Mouse (Mus musculus) adrenal gland, adult 18-20 months (tissue): Measurements from ENCODE around the gene Dtx1. TPM values are rescaled to one million over a fixed set of nuclear protein-coding genes. Genes with fewer than 3 reads are reported as not detected.

ENCODE experiments used
- DNase-seq, 2 experiments: peaks; one replicate each; pipeline ENCODE4 v3.0.0; 2021 to 2022; ENCODE audit warnings: low spot score in 2 of 2
- total RNA-seq, 2 experiments: library from RNA; stranded (reverse); gene quantifications; 1 replicate in 1 of 2; 2 replicates in 1 of 2; pipeline ENCODE4 v1.2.3; 2021

The Dtx1 gene
- total RNA-seq, 2 experiments from 2014 or later = 6.0 to 12.3 TPM

GRCm38 (mm10) chr5:120680918-120681317 lies 30.8 kb downstream of the Dtx1 start:
- no peak for DNase-seq

DNA sequence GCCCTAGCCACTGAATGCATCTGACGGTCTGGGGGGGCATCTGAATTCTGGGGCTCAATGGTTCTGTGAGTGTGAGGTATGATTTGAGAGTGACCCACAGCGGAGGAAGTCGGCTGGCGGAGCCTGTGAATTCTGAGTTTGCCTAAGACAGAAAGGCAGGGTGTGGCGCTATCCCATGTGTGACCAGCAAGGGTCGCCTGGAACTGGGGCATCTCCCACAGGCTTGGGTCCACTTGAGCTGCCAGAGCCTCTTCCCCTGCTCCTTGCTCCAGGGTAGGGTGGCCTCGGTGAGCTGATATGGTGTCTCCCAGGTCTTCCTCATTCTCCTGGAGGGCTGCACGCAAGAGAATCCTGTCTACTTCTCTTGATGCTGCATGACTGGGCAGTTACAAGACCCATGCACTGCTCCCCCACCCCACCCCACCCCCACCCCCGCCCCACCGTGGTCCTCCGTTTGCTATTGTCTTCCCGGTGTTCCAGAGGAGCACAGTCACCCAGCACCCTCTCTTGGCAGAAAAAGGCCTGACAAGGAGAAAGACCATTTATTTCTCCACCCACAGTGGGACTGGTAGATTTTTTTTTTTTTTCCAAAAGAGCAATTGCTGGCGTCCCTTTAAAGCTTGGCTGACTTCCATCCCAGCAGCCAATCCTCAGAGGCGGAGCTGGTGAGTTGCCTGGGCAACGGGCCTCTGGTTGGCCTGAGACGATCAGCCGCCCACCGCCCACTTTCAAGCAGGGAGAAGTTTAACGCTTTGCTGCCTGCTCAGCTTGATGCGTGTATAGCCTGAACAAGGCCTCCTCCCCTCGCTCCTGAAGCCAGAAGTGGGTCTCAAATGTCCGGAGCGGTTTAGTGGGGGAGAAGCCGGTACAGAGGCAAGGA lies 31.8 kb downstream of the Dtx1 start:
- DNase-seq = peak; percentile 46 to 51

DNA sequence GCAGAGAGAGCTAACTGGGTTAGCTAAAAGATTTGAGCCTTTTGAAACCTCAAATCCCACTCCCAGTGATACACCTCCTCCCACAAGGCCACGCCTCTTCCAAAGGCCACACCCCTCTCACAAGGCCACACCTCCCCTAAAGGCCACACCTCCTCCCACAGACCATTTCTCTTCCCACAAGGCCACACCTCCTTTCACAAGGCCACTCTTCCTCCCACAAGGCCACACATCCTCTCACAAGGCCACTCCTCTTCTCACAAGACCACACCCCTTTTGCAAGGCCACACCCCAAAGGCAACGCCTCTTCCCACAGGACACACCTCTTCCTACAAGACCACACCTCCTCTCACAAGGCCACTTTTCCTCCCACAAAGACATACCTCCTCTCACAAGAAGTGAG lies 34.2 kb downstream of the Dtx1 start:
- DNase-seq = no peak

GRCm38 (mm10) chr5:120674229-120675145 lies 37.2 kb downstream of the Dtx1 start:
- DNase-seq = no peak

- peak; percentile 70 to 74 for DNase-seq
Observed at GRCm38 (mm10) chr5:120673626-120674025, 38.1 kb downstream of the Dtx1 start.

DNA sequence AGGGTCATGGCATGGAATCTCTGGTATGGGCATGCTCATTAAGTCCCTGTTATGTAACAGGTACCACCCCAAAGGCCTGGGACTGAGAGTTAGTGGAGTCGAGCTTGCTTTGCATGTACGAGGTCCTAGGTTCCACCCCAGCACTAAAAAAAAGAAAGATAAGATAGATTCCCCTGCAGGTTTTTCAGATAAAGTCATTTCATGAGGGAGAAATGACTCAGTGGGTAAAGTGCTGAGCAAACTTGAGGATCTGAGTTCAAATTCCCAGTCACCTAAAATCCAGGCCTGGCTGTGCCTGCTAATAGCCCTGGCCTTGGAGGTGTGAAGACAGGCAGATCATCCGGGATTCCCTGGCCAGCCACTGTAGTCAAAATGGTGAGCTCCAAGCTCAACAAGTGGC lies 39.9 kb downstream of the Dtx1 start:
- no peak for DNase-seq

DNA sequence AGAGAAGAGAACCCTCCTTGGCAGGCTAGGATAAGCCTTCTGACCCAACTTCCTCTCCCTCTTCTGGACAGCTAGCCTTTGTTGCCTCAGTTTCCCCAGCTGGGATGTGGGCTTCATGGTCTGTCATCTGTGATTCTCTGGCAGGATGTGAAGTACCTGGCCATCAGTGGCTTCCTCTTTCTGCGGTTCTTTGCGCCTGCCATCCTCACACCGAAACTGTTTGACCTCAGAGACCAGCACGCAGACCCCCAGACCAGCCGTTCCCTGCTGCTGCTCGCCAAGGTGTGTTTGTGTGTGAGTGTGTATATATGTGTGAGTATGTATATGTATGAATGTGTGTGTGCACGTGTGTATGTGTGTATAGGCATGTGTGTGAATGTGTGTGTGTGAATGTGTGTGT lies 41.6 kb downstream of the Dtx1 start:
- DNase-seq = no peak

- DNase-seq = no peak
Observed at GRCm38 (mm10) chr5:120668761-120669160, 43.0 kb downstream of the Dtx1 start.

- no peak for DNase-seq
Observed at GRCm38 (mm10) chr5:120664888-120665287, 46.8 kb downstream of the Dtx1 start.

GRCm38 (mm10) chr5:120660816-120661215 lies 50.9 kb downstream of the Dtx1 start:
- DNase-seq = no peak

- no peak for DNase-seq
Observed at GRCm38 (mm10) chr5:120656281-120656751, 55.4 kb downstream of the Dtx1 start.

- DNase-seq = no peak
Observed at GRCm38 (mm10) chr5:120653873-120654272, 57.9 kb downstream of the Dtx1 start.

DNA sequence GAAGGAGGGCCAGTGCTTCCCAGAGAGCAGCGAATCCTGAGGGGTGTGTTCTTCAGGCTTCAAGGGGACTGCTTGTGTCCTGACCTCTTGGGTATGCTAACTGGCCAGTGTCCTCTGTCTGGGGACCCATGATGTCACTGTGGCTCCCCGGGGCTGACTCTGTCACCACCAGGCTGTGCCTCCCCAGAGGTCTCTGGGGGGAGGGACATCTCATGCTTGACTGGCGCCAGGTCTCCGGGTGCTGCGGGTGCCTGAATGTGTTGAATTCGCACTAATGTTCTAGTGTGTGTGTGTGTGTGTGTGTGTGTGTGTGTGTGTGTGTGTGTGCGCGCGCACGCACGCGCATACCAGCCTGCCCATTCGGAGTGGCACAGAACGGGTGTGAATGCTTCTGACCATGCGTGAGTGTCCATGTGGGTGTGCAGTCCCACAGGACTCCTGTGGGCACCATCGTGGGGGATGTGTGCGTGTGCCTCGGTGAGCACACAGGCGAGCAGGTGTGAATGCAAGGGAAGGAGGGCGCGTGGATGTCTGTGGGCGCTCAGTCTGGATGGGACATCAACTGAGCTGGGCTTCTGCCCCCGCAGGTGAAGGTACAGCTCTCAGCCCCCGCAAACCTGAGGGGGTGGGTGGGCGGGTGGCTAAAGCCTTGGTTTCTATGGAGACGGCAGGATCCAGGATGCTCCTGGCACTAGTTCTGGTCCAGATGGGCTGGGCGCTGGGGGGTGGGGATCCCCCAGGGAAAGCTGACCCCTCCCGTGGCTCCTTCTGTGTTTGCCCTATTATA lies 58.6 kb downstream of the Dtx1 start:
- DNase-seq = no peak

- no peak for DNase-seq
Observed at GRCm38 (mm10) chr5:120651230-120651629, 60.5 kb downstream of the Dtx1 start.

DNA sequence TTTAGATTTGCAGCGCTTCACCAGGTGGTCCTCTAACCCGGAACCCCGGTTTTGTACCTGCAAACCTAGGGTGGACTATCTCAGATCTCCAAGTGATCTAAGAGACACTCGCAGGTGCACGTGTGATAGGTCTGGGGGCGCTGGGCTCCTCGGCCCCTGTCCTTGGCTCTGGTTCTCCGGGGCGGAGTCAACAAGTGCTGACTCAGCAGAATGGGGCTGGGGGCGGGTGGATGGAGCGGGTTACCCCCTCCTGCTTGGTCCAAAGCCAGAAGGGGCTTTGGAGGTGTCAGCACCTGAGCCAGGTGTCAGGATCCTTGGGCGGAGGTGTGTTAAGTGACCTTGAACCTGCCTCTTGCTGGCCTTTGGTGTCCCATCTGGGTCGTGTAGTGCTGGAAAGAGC lies 61.8 kb downstream of the Dtx1 start:
- no peak for DNase-seq

DNA sequence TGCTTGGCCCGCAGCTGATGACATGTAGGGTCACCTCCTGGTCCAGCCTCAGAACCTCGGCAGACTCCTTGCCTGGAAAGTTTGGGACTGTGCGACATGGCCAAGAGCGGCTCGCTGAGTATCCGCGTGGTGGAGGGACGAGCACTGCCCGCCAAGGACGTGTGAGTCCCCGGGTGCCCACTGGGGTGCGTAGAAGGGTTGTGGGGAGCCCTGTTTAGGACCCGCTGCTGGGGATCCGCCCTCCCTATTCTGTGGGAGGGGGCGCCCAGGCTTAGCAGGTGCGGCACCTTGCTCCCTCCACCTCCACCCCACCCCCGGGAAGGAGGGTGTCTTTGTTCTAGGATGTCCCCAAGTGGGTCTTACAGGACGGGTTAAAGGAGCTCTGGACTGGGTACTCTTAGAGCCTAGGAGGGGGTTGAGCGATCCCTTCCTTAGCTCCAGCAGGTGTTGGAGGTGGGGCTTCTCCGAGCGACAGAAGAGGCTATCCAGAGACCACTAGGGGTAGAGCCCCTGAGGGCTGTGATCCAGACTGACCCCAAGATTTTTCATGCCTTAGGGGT lies 62.3 kb downstream of the Dtx1 start:
- no peak for DNase-seq

GRCm38 (mm10) chr5:120648569-120649373 lies 63.0 kb downstream of the Dtx1 start, which contains the start of gene Rasal1:
Gene Rasal1 (plus strand): TSS chr5:120648812.
- DNase-seq = peak; percentile 62 to 72

GRCm38 (mm10) chr5:120647814-120648491 lies 63.8 kb downstream of the Dtx1 start:
- no peak for DNase-seq

DNA sequence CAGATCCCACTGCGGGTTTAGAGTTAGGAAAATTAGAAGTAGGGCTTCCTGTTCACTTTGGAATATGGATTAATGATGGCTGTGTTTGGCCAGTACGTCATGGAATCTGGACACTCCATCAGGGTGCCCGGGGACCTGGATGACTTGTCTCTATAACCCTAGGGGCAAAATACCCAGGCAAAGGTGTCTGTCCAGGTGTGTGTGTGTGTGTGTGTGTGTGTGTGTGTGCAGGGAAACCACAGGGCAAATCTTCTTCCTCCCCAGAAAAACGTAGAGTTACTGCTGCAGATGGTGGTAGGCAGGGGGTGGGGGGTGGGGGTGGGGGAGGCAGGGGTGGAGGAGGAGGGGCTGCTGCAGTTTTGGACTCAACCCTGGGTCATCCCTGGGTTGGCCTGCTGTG lies 64.4 kb downstream of the Dtx1 start:
- no peak for DNase-seq
